Mouse (Mus musculus): ENCODE measurements around the gene Cxcl14. TPM values are rescaled to one million over a fixed set of nuclear protein-coding genes. Genes with fewer than 3 reads are reported as not detected.

Gene Cxcl14
- total and polyA plus RNA-seq, 2 experiments: 0.46 to 2.6 TPM

GRCm38 (mm10) chr13:56275171-56275570 is 21.2 kb downstream of the Cxcl14 start:
- no peak overlapping the region for H3K9ac ChIP-seq (ENCODE audit: low read depth, low read length)
- no peaks in the 10 kb centered on the region for H3K79me2 ChIP-seq (ENCODE audit: control insufficient read depth, insufficient read depth, low read length)
- 35% methylated on average over 2 of the region's 2 CpGs for WGBS
- no peak for TF ChIP-seq CTCF (IDR thresholded peaks at IDR 0.05; ENCODE audit: low read depth, low read length)
- no peak for TF ChIP-seq POLR2A (IDR thresholded peaks at IDR 0.05; ENCODE audit: extremely low read depth, insufficient read depth, low read length)
- no peaks in the 10 kb centered on the region for H3K27me3 ChIP-seq (ENCODE audit: control insufficient read depth, insufficient read depth, low read length)
- no peaks in the 10 kb centered on the region for H3K4me1 ChIP-seq (ENCODE audit: control insufficient read depth, insufficient read depth, low read length)
- no peak overlapping the region for H3K4me3 ChIP-seq (ENCODE audit: insufficient read depth, low read depth, low read length)
- H3K27ac ChIP-seq (replicated peaks; ENCODE audit: insufficient read depth, low read depth, low read length): no peak overlapping the region
- no peaks in the 10 kb centered on the region for H3K36me3 ChIP-seq (ENCODE audit: control insufficient read depth, insufficient read depth, low read length)
- DNase-seq (ENCODE audit: extremely low read depth, low read depth, low spot score): no peak

GRCm38 (mm10) chr13:56270124-56270523 is 26.2 kb downstream of the Cxcl14 start:
- Histone ChIP-seq H3K36me3 (ENCODE audit: control insufficient read depth, insufficient read depth, low read length) (no peaks in the 10 kb centered on the region), H3K9ac (ENCODE audit: low read depth, low read length) (no peak overlapping the region), H3K27me3 (ENCODE audit: control insufficient read depth, insufficient read depth, low read length) (peaks cover 3% of the 10 kb centered on the region; the same call in 1 of the 2 replicates), H3K4me3 (ENCODE audit: insufficient read depth, low read depth, low read length) (no peak overlapping the region), H3K27ac (replicated peaks; ENCODE audit: insufficient read depth, low read depth, low read length) (no peak overlapping the region), H3K4me1 (ENCODE audit: control insufficient read depth, insufficient read depth, low read length) (no peaks in the 10 kb centered on the region), H3K79me2 (ENCODE audit: control insufficient read depth, insufficient read depth, low read length) (no peaks in the 10 kb centered on the region)
- no peak for DNase-seq (ENCODE audit: extremely low read depth, low read depth, low spot score)
- TF ChIP-seq POLR2A (IDR thresholded peaks at IDR 0.05; ENCODE audit: extremely low read depth, insufficient read depth, low read length) (no peak), CTCF (IDR thresholded peaks at IDR 0.05; ENCODE audit: low read depth, low read length) (no peak)
- 78% methylated on average over 13 of the region's 13 CpGs for WGBS

GRCm38 (mm10) chr13:56267396-56267795 is 29.0 kb downstream of the Cxcl14 start:
- H3K9ac ChIP-seq (ENCODE audit: low read depth, low read length): no peak overlapping the region
- no peak for DNase-seq (ENCODE audit: extremely low read depth, low read depth, low spot score)
- no peaks in the 10 kb centered on the region for H3K4me1 ChIP-seq (ENCODE audit: control insufficient read depth, insufficient read depth, low read length)
- H3K79me2 ChIP-seq (ENCODE audit: control insufficient read depth, insufficient read depth, low read length): no peaks in the 10 kb centered on the region
- TF ChIP-seq CTCF (IDR thresholded peaks at IDR 0.05; ENCODE audit: low read depth, low read length): peak; percentile 44; the same call in 1 of the 2 replicates
- no peak for TF ChIP-seq POLR2A (IDR thresholded peaks at IDR 0.05; ENCODE audit: extremely low read depth, insufficient read depth, low read length)
- no peak overlapping the region for H3K4me3 ChIP-seq (ENCODE audit: insufficient read depth, low read depth, low read length)
- WGBS: 77% methylated on average over 4 of the region's 4 CpGs
- peaks cover 3% of the 10 kb centered on the region; the same call in 1 of the 2 replicates for H3K27me3 ChIP-seq (ENCODE audit: control insufficient read depth, insufficient read depth, low read length)
- no peak overlapping the region for H3K27ac ChIP-seq (replicated peaks; ENCODE audit: insufficient read depth, low read depth, low read length)
- no peaks in the 10 kb centered on the region for H3K36me3 ChIP-seq (ENCODE audit: control insufficient read depth, insufficient read depth, low read length)

- peaks cover 3% of the 10 kb centered on the region; the same call in 1 of the 2 replicates for H3K27me3 ChIP-seq (ENCODE audit: control insufficient read depth, insufficient read depth, low read length)
- 40% methylated on average over 8 of the region's 8 CpGs for WGBS
- H3K27ac ChIP-seq (replicated peaks; ENCODE audit: insufficient read depth, low read depth, low read length): no peak overlapping the region
- H3K36me3 ChIP-seq (ENCODE audit: control insufficient read depth, insufficient read depth, low read length): no peaks in the 10 kb centered on the region
- no peak for TF ChIP-seq POLR2A (IDR thresholded peaks at IDR 0.05; ENCODE audit: extremely low read depth, insufficient read depth, low read length)
- TF ChIP-seq CTCF (IDR thresholded peaks at IDR 0.05; ENCODE audit: low read depth, low read length): peak; percentile 35; the same call in 1 of the 2 replicates
- H3K4me1 ChIP-seq (ENCODE audit: control insufficient read depth, insufficient read depth, low read length): no peaks in the 10 kb centered on the region
- DNase-seq (ENCODE audit: extremely low read depth, low read depth, low spot score): peak; percentile 31
- no peaks in the 10 kb centered on the region for H3K79me2 ChIP-seq (ENCODE audit: control insufficient read depth, insufficient read depth, low read length)
- no peak overlapping the region for H3K4me3 ChIP-seq (ENCODE audit: insufficient read depth, low read depth, low read length)
- no peak overlapping the region for H3K9ac ChIP-seq (ENCODE audit: low read depth, low read length)
Measured at GRCm38 (mm10) chr13:56266435-56266834, 29.9 kb downstream of the Cxcl14 start.

DNA sequence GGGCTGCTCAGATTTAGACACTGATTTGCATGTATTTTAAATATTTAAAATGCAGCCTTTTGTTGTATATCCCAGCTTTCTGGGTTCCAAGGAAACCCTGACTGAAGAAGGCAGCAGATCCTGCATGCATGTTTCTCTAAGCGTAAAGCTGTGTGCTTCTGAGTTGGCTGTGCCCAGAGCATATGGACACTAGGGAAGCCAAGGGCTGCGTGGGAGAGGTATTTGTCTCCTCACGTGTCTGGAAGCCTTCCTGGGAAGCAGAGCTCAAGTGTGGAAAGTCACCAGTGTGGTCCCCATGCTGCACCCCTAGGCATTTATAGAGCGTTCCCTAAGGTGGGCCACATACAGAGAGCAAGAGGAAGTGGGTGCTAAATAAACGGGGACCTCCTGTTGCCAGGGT is 30.7 kb downstream of the Cxcl14 start:
- TF ChIP-seq CTCF (IDR thresholded peaks at IDR 0.05; ENCODE audit: low read depth, low read length) (no peak), POLR2A (IDR thresholded peaks at IDR 0.05; ENCODE audit: extremely low read depth, insufficient read depth, low read length) (no peak)
- Histone ChIP-seq H3K79me2 (ENCODE audit: control insufficient read depth, insufficient read depth, low read length) (no peaks in the 10 kb centered on the region), H3K4me1 (ENCODE audit: control insufficient read depth, insufficient read depth, low read length) (no peaks in the 10 kb centered on the region), H3K9ac (ENCODE audit: low read depth, low read length) (no peak overlapping the region), H3K4me3 (ENCODE audit: insufficient read depth, low read depth, low read length) (no peak overlapping the region), H3K27ac (replicated peaks; ENCODE audit: insufficient read depth, low read depth, low read length) (no peak overlapping the region), H3K36me3 (ENCODE audit: control insufficient read depth, insufficient read depth, low read length) (no peaks in the 10 kb centered on the region), H3K27me3 (ENCODE audit: control insufficient read depth, insufficient read depth, low read length) (peaks cover 6% of the 10 kb centered on the region; the same call in 1 of the 2 replicates)
- 61% methylated on average over 5 of the region's 5 CpGs for WGBS
- no peak for DNase-seq (ENCODE audit: extremely low read depth, low read depth, low spot score)

GRCm38 (mm10) chr13:56262269-56262668 is 34.1 kb downstream of the Cxcl14 start:
- Histone ChIP-seq H3K27ac (replicated peaks; ENCODE audit: insufficient read depth, low read depth, low read length) (no peak overlapping the region), H3K79me2 (ENCODE audit: control insufficient read depth, insufficient read depth, low read length) (no peaks in the 10 kb centered on the region), H3K27me3 (ENCODE audit: control insufficient read depth, insufficient read depth, low read length) (peaks cover 10% of the 10 kb centered on the region; the same call in 1 of the 2 replicates), H3K4me3 (ENCODE audit: insufficient read depth, low read depth, low read length) (no peak overlapping the region), H3K36me3 (ENCODE audit: control insufficient read depth, insufficient read depth, low read length) (no peaks in the 10 kb centered on the region), H3K9ac (ENCODE audit: low read depth, low read length) (no peak overlapping the region), H3K4me1 (ENCODE audit: control insufficient read depth, insufficient read depth, low read length) (no peaks in the 10 kb centered on the region)
- TF ChIP-seq CTCF (IDR thresholded peaks at IDR 0.05; ENCODE audit: low read depth, low read length): no peak
- 44% methylated on average over 4 of the region's 4 CpGs for WGBS
- no peak for DNase-seq (ENCODE audit: extremely low read depth, low read depth, low spot score)

Measured in liver, adult 2 months (tissue).